Mouse (Mus musculus) kidney, adult 8-10 months (tissue): ENCODE measurements at regions not wholly inside any gene's neighbourhood (a gene's known extent, or its start where the extent isn't known, plus 50 kb on each side); places are given as distances from the start of the nearest gene placed in this dataset.
"Not testable (repeated sequence)": the region's sequence is repeated elsewhere in the genome, so short reads cannot be mapped to it uniquely, and the experiment has no call there.

ENCODE experiments used
- DNase-seq, 2 experiments: peaks; one replicate each; pipeline ENCODE4 v3.0.0; 2022

GRCm38 (mm10) chr6:31810602-31811512, 239.2 kb upstream of the 1700012A03Rik start:
- no peak for DNase-seq

GRCm38 (mm10) chr6:31804468-31804867, 240.7 kb upstream of the Podxl start:
- not testable (repeated sequence) for DNase-seq

GRCm38 (mm10) chr6:31803222-31803621, 239.4 kb upstream of the Podxl start:
- DNase-seq: peak in 1 of 2 experiments; percentile 5

GRCm38 (mm10) chr6:31791547-31791946, 227.8 kb upstream of the Podxl start:
- DNase-seq: no peak

- DNase-seq: no peak
Observed at GRCm38 (mm10) chr6:31790906-31791305, 227.1 kb upstream of the Podxl start.

GRCm38 (mm10) chr6:31776841-31777240, 213.1 kb upstream of the Podxl start:
- no peak for DNase-seq

- DNase-seq: no peak
Observed at GRCm38 (mm10) chr6:31771916-31772315, 208.1 kb upstream of the Podxl start.

- no peak for DNase-seq
Observed at GRCm38 (mm10) chr6:31745589-31745988, 181.8 kb upstream of the Podxl start.

GRCm38 (mm10) chr6:31731391-31731790, 167.6 kb upstream of the Podxl start:
- peak; percentile 28 to 63 for DNase-seq

GRCm38 (mm10) chr6:31719614-31720013, 155.8 kb upstream of the Podxl start:
- no peak for DNase-seq

GRCm38 (mm10) chr6:31718843-31719242, 155.1 kb upstream of the Podxl start:
- DNase-seq: no peak

- peak; percentile 5 to 40 for DNase-seq
Observed at GRCm38 (mm10) chr6:31717531-31717930, 153.8 kb upstream of the Podxl start.

GRCm38 (mm10) chr6:31707256-31707655, 143.5 kb upstream of the Podxl start:
- DNase-seq: no peak

- DNase-seq: no peak
Observed at GRCm38 (mm10) chr6:31704191-31704590, 140.4 kb upstream of the Podxl start.

GRCm38 (mm10) chr6:31702931-31703330, 139.2 kb upstream of the Podxl start:
- no peak for DNase-seq

GRCm38 (mm10) chr6:31695885-31696284, 132.1 kb upstream of the Podxl start:
- no peak for DNase-seq

GRCm38 (mm10) chr6:31693047-31693446, 129.3 kb upstream of the Podxl start:
- DNase-seq: no peak

GRCm38 (mm10) chr6:31692024-31692423, 128.2 kb upstream of the Podxl start:
- DNase-seq: no peak

- DNase-seq: no peak
Observed at GRCm38 (mm10) chr6:31680101-31680500, 116.3 kb upstream of the Podxl start.

- no peak for DNase-seq
Observed at GRCm38 (mm10) chr6:31665671-31666486, 102.1 kb upstream of the Podxl start.

GRCm38 (mm10) chr6:31664495-31664894, 100.7 kb upstream of the Podxl start:
- DNase-seq: peak; percentile 32 to 70

GRCm38 (mm10) chr6:31660778-31661177, 97.0 kb upstream of the Podxl start:
- peak; percentile 38 to 69 for DNase-seq

GRCm38 (mm10) chr6:31659901-31660300, 96.1 kb upstream of the Podxl start:
- DNase-seq: no peak
